Mouse (Mus musculus): ENCODE measurements at regions not wholly inside any gene's neighbourhood (a gene's known extent, or its start where the extent isn't known, plus 50 kb on each side); places are given as distances from the start of the nearest gene placed in this dataset.

- no peak overlapping the region for H3K4me3 ChIP-seq (ENCODE audit: insufficient read depth, poor library complexity, severe bottlenecking)
- no peaks in the 10 kb centered on the region for H3K27me3 ChIP-seq (ENCODE audit: control insufficient read depth, insufficient read depth, insufficient read length)
- no peaks in the 10 kb centered on the region for H3K79me3 ChIP-seq (ENCODE audit: low read depth)
- TF ChIP-seq MYOD1 (IDR thresholded peaks at IDR 0.05; ENCODE audit: control insufficient read depth, insufficient read length, low read depth) (no peak), FOSL1 (IDR thresholded peaks at IDR 0.05; ENCODE audit: insufficient read depth, low read length, poor library complexity, severe bottlenecking) (no peak), CEBPB (IDR thresholded peaks at IDR 0.05; ENCODE audit: low read depth) (no peak), USF1 (IDR thresholded peaks at IDR 0.05; ENCODE audit: low read depth) (no peak), CTCF (IDR thresholded peaks at IDR 0.05; ENCODE audit: control insufficient read depth, insufficient read depth, insufficient read length) (no peak), MYOG (IDR thresholded peaks at IDR 0.05; ENCODE audit: control insufficient read depth, extremely low read depth, insufficient read length) (no peak), MAX (IDR thresholded peaks at IDR 0.05) (no peak)
- H3K36me3 ChIP-seq (ENCODE audit: control insufficient read depth, insufficient read depth) = no peaks in the 10 kb centered on the region
- H3K79me2 ChIP-seq (ENCODE audit: control insufficient read depth, insufficient read depth) = no peaks in the 10 kb centered on the region
- H3ac ChIP-seq (ENCODE audit: control insufficient read depth, insufficient read length, low read depth) = no peak overlapping the region
Observed at GRCm38 (mm10) chr3:53981585-53981984, 118.0 kb upstream of the Ufm1 start.

- H3K4me3 ChIP-seq (ENCODE audit: insufficient read depth, poor library complexity, severe bottlenecking) = no peak overlapping the region
- no peaks in the 10 kb centered on the region for H3K79me3 ChIP-seq (ENCODE audit: low read depth)
- H3K36me3 ChIP-seq (ENCODE audit: control insufficient read depth, insufficient read depth) = no peaks in the 10 kb centered on the region
- H3ac ChIP-seq (ENCODE audit: control insufficient read depth, insufficient read length, low read depth) = no peak overlapping the region
- no peaks in the 10 kb centered on the region for H3K27me3 ChIP-seq (ENCODE audit: control insufficient read depth, insufficient read depth, insufficient read length)
- TF ChIP-seq USF1 (IDR thresholded peaks at IDR 0.05; ENCODE audit: low read depth) = no peak
- no peak for TF ChIP-seq CTCF (IDR thresholded peaks at IDR 0.05; ENCODE audit: control insufficient read depth, insufficient read depth, insufficient read length)
- TF ChIP-seq FOSL1 (IDR thresholded peaks at IDR 0.05; ENCODE audit: insufficient read depth, low read length, poor library complexity, severe bottlenecking) = no peak
- no peak for TF ChIP-seq CEBPB (IDR thresholded peaks at IDR 0.05; ENCODE audit: low read depth)
- TF ChIP-seq MYOD1 (IDR thresholded peaks at IDR 0.05; ENCODE audit: control insufficient read depth, insufficient read length, low read depth) = no peak
- no peak for TF ChIP-seq MYOG (IDR thresholded peaks at IDR 0.05; ENCODE audit: control insufficient read depth, extremely low read depth, insufficient read length)
- TF ChIP-seq MAX (IDR thresholded peaks at IDR 0.05) = no peak
- no peaks in the 10 kb centered on the region for H3K79me2 ChIP-seq (ENCODE audit: control insufficient read depth, insufficient read depth)
Observed at GRCm38 (mm10) chr3:53977379-53978080, 113.9 kb upstream of the Ufm1 start.

GRCm38 (mm10) chr3:53974905-53975551, 111.4 kb upstream of the Ufm1 start:
- no peaks in the 10 kb centered on the region for H3K79me3 ChIP-seq (ENCODE audit: low read depth)
- no peak for TF ChIP-seq MYOD1 (IDR thresholded peaks at IDR 0.05; ENCODE audit: control insufficient read depth, insufficient read length, low read depth)
- no peak for TF ChIP-seq USF1 (IDR thresholded peaks at IDR 0.05; ENCODE audit: low read depth)
- TF ChIP-seq CTCF (IDR thresholded peaks at IDR 0.05; ENCODE audit: control insufficient read depth, insufficient read depth, insufficient read length) = no peak
- no peak for TF ChIP-seq MYOG (IDR thresholded peaks at IDR 0.05; ENCODE audit: control insufficient read depth, extremely low read depth, insufficient read length)
- TF ChIP-seq MAX (IDR thresholded peaks at IDR 0.05) = no peak
- TF ChIP-seq FOSL1 (IDR thresholded peaks at IDR 0.05; ENCODE audit: insufficient read depth, low read length, poor library complexity, severe bottlenecking) = no peak
- no peak for TF ChIP-seq CEBPB (IDR thresholded peaks at IDR 0.05; ENCODE audit: low read depth)
- H3K4me3 ChIP-seq (ENCODE audit: insufficient read depth, poor library complexity, severe bottlenecking) = no peak overlapping the region
- H3ac ChIP-seq (ENCODE audit: control insufficient read depth, insufficient read length, low read depth) = no peak overlapping the region
- no peaks in the 10 kb centered on the region for H3K79me2 ChIP-seq (ENCODE audit: control insufficient read depth, insufficient read depth)
- no peaks in the 10 kb centered on the region for H3K36me3 ChIP-seq (ENCODE audit: control insufficient read depth, insufficient read depth)
- no peaks in the 10 kb centered on the region for H3K27me3 ChIP-seq (ENCODE audit: control insufficient read depth, insufficient read depth, insufficient read length)

- Histone ChIP-seq H3K36me3 (ENCODE audit: control insufficient read depth, insufficient read depth) (no peaks in the 10 kb centered on the region), H3K79me3 (ENCODE audit: low read depth) (no peaks in the 10 kb centered on the region), H3K27me3 (ENCODE audit: control insufficient read depth, insufficient read depth, insufficient read length) (no peaks in the 10 kb centered on the region), H3K79me2 (ENCODE audit: control insufficient read depth, insufficient read depth) (no peaks in the 10 kb centered on the region), H3ac (ENCODE audit: control insufficient read depth, insufficient read length, low read depth) (no peak overlapping the region), H3K4me3 (ENCODE audit: insufficient read depth, poor library complexity, severe bottlenecking) (no peak overlapping the region)
- TF ChIP-seq CEBPB (IDR thresholded peaks at IDR 0.05; ENCODE audit: low read depth) (no peak), FOSL1 (IDR thresholded peaks at IDR 0.05; ENCODE audit: insufficient read depth, low read length, poor library complexity, severe bottlenecking) (no peak), MYOD1 (IDR thresholded peaks at IDR 0.05; ENCODE audit: control insufficient read depth, insufficient read length, low read depth) (no peak), USF1 (IDR thresholded peaks at IDR 0.05; ENCODE audit: low read depth) (no peak), CTCF (IDR thresholded peaks at IDR 0.05; ENCODE audit: control insufficient read depth, insufficient read depth, insufficient read length) (no peak)
Observed at GRCm38 (mm10) chr3:53969000-53969641, 105.5 kb upstream of the Ufm1 start.

GRCm38 (mm10) chr3:53965142-53965541, 101.5 kb upstream of the Ufm1 start:
- no peaks in the 10 kb centered on the region for H3K27me3 ChIP-seq (ENCODE audit: control insufficient read depth, insufficient read depth, insufficient read length)
- H3K79me2 ChIP-seq (ENCODE audit: control insufficient read depth, insufficient read depth) = no peaks in the 10 kb centered on the region
- H3ac ChIP-seq (ENCODE audit: control insufficient read depth, insufficient read length, low read depth) = no peak overlapping the region
- TF ChIP-seq CTCF (IDR thresholded peaks at IDR 0.05; ENCODE audit: control insufficient read depth, insufficient read depth, insufficient read length) = no peak
- TF ChIP-seq MYOD1 (IDR thresholded peaks at IDR 0.05; ENCODE audit: control insufficient read depth, insufficient read length, low read depth) = no peak
- no peak for TF ChIP-seq FOSL1 (IDR thresholded peaks at IDR 0.05; ENCODE audit: insufficient read depth, low read length, poor library complexity, severe bottlenecking)
- no peak for TF ChIP-seq MYOG (IDR thresholded peaks at IDR 0.05; ENCODE audit: control insufficient read depth, extremely low read depth, insufficient read length)
- TF ChIP-seq USF1 (IDR thresholded peaks at IDR 0.05; ENCODE audit: low read depth) = no peak
- TF ChIP-seq CEBPB (IDR thresholded peaks at IDR 0.05; ENCODE audit: low read depth) = no peak
- no peak for TF ChIP-seq MAX (IDR thresholded peaks at IDR 0.05)
- no peaks in the 10 kb centered on the region for H3K79me3 ChIP-seq (ENCODE audit: low read depth)
- H3K36me3 ChIP-seq (ENCODE audit: control insufficient read depth, insufficient read depth) = no peaks in the 10 kb centered on the region
- no peak overlapping the region for H3K4me3 ChIP-seq (ENCODE audit: insufficient read depth, poor library complexity, severe bottlenecking)
